Mouse (Mus musculus) cortical plate, adult 2 months (tissue): ENCODE data around the gene Cilp.

Experiments used
- CTCF ChIP-seq: fragments of 200-500 bp; IDR thresholded peaks from 2 replicates; pipeline ENCODE4 v1.5.1; 2011; ENCODE audit warnings: mild to moderate bottlenecking, control low read depth, low read length; ENCODE audit not compliant: insufficient read depth; ENCODE audit errors: extremely low read depth
- POLR2A ChIP-seq: fragments of 200-500 bp; IDR thresholded peaks from 2 replicates; pipeline ENCODE4 v1.6.1; 2011; ENCODE audit warnings: mild to moderate bottlenecking, low read length, control low read depth; ENCODE audit not compliant: insufficient read depth; ENCODE audit errors: extremely low read depth

DNA sequence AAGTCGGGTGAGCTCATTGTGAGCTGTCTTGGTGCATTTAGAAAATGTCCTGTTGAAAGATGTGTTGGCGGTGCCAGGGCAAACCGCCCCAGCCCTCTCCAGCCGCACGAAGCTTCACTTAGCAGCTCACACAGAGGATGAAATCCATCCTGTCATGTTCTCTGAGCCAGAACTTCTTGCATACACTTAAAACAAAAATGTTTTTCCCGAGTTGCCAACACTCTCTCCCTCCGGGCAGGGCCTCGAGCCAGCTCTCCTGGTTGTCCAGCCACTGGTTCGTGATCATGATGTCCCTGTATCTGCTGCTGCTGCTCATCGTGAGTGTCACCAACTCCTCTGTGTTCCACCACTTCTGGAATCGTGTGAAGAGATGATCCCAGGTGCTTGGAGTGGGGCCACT is 27.4 kb upstream of the Cilp start:
- TF ChIP-seq CTCF (no peak), POLR2A (no peak)
